Mouse (Mus musculus) kidney, postnatal 0 days (tissue): ENCODE data around the gene Atg7. TPM values are rescaled to one million over a fixed set of nuclear protein-coding genes. Genes with fewer than 3 reads are reported as not detected.

Experiments
- ATAC-seq: fragments of 200-750 bp; cut with Nextera tagmentation; replicated peaks from 2 replicates; pipeline ENCODE4 v1.8.0; 2017; ENCODE audit warnings: low read depth, moderate number of reproducible peaks, moderate TSS enrichment, moderate library complexity; ENCODE audit not compliant: low FRiP score
- DNase-seq: peaks from one replicate; pipeline ENCODE4 v3.0.0-alpha.2; 2016; ENCODE audit warnings: low spot score
- H3K27ac ChIP-seq: fragments of 300-500 bp; sonication (generic); 2 replicates; pipeline ENCODE4 v1.5.1; 2014; ENCODE audit warnings: mild to moderate bottlenecking
- H3K27me3 ChIP-seq: fragments of 300-500 bp; sonication (generic); 2 replicates; pipeline ENCODE4 v1.6.1; 2014; ENCODE audit warnings: low read length, mixed read lengths; ENCODE audit not compliant: insufficient read depth
- H3K36me3 ChIP-seq: fragments of 300-500 bp; sonication (generic); 2 replicates; pipeline ENCODE4 v1.6.1; 2014; ENCODE audit warnings: low read length, mixed read lengths; ENCODE audit not compliant: insufficient read depth
- H3K4me1 ChIP-seq: fragments of 300-500 bp; sonication (generic); replicated peaks from 2 replicates; pipeline ENCODE4 v1.6.1; 2014; ENCODE audit warnings: antibody characterized with exemption, low read length, mixed read lengths; ENCODE audit not compliant: insufficient read depth
- H3K4me2 ChIP-seq: fragments of 300-500 bp; sonication (generic); 2 replicates; pipeline ENCODE4 v1.6.1; 2014; ENCODE audit warnings: mild to moderate bottlenecking, low read length, moderate library complexity, mixed read lengths
- H3K4me3 ChIP-seq: fragments of 300-500 bp; sonication (generic); replicated peaks from 2 replicates; pipeline ENCODE4 v1.5.1; 2014; ENCODE audit warnings: low read depth, low read length
- H3K9ac ChIP-seq: fragments of 300-500 bp; sonication (generic); 2 replicates; pipeline ENCODE4 v1.6.1; 2014; ENCODE audit warnings: low read depth, low read length
- H3K9me3 ChIP-seq: fragments of 300-500 bp; sonication (generic); replicated peaks from 2 replicates; pipeline ENCODE4 v1.6.1; 2016; ENCODE audit warnings: low read length, inconsistent platforms, mixed read lengths
- CTCF ChIP-seq: IDR thresholded peaks from 2 replicates; pipeline ENCODE4 v1.5.1; 2016; ENCODE audit warnings: antibody characterized with exemption, low read depth, mild to moderate bottlenecking, moderate library complexity
- WGBS: fragments of 180-500 bp; shearing (Covaris S2); extraction: QIAGEN DNeasy Blood & Tissue Kit; methylation state at CpG from one replicate; pipeline ENCODE4 v1.1.7; 2014; 5-methylcytosine and 5-hydroxymethylcytosine counted together
- polyA plus RNA-seq: library from polyadenylated mRNA; unstranded; fragments of >200 nt; fragmentation: Nextera tagmentation; extraction: Ambion mirVana; gene quantifications from 2 replicates; pipeline ENCODE4 v1.2.1, GENCODE M21; 2015

Gene Atg7
- polyA plus RNA-seq, 1 experiment from 2014 or later, result 19.7 TPM

DNA sequence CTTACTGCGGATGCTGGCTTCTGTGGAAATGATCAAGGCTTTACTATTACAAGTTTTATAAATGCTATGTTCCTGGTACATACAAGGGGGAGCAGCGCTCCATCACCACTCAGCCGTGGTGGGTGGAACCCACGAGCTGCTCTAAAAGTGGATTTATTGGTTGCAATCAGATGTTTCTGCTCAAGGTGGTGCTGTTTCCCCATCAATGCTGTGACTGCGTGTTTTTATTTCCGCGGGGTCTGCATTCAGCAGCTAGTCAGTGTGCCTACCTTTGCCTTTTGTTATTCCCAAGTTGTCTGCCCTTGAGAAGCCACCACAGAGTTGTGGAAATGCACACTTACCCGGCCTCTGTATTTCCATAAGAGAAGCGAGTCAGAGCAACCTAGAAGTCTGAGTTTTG, 81.0 kb downstream of the Atg7 start:
- DNase-seq (peak; percentile 87), ATAC-seq (peak; percentile 24; the same call in 1 of the 2 replicates)
- no peaks in the 10 kb centered on the region for H3K36me3 ChIP-seq
- H3K9ac ChIP-seq, result no peak overlapping the region
- peak; percentile 86 for TF ChIP-seq CTCF
- no peak overlapping the region for H3K4me3 ChIP-seq
- peaks cover 22% of the 10 kb centered on the region for H3K4me1 ChIP-seq
- H3K27ac ChIP-seq, result no peak overlapping the region
- no peaks in the 10 kb centered on the region for H3K9me3 ChIP-seq
- 19% methylated on average over 9 of the region's 9 CpGs for WGBS
- peak overlapping the region; percentile 27; the same call in 1 of the 2 replicates for H3K4me2 ChIP-seq
- no peaks in the 10 kb centered on the region for H3K27me3 ChIP-seq

DNA sequence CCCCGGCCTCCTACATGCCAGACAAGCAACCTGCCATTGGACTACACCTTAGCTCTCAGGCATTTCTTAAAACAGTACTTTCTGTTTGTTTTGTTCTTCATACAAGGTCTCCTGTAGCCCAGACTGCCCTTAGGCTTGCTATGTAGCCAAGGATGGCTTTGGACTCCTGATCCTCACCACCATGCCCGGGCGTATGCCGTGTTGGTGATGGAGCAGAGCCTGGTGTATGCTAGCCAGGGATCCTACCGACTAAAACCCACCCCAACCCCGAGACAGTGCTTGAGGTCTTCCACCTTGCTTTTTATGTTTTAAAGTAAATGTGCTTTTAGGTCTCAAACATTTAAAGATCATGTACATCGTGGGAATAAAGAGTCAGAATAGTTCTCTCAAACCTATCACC, 81.5 kb downstream of the Atg7 start:
- Histone ChIP-seq H3K4me2 (peak overlapping the region; percentile 27; the same call in 1 of the 2 replicates), H3K27ac (no peak overlapping the region)

DNA sequence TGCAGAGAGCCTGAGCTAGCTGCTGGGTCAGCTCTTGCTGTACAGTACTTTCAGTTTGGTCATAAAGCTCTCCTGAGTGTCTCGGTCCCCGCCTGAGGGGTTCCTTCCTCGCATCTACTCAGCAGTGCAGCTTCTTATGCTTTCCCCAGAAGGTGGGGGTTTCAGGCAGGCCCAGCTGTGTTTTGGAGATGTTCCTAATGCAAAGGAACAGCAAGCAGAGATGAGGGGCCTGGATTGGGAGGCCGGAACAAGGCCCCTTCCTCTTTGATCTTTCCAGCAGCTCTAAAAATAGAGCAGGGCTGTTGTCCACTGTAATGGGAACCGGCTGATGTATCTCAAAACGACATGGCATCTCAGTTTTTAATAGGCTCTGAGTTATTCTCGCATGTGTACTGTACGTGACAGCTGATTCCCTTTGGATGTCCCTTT, 82.3 kb downstream of the Atg7 start:
- Histone ChIP-seq H3K9me3 (no peaks in the 10 kb centered on the region), H3K36me3 (no peaks in the 10 kb centered on the region), H3K4me2 (peak overlapping the region; percentile 27; the same call in 1 of the 2 replicates), H3K4me1 (peaks cover 18% of the 10 kb centered on the region), H3K9ac (no peak overlapping the region), H3K27me3 (no peaks in the 10 kb centered on the region), H3K27ac (peak overlapping the region; percentile 72), H3K4me3 (no peak overlapping the region)
- TF ChIP-seq CTCF, result no peak
- peak; percentile 90 for DNase-seq
- WGBS, result 14% methylated on average over 8 of the region's 8 CpGs
- peak; percentile 75 for ATAC-seq

More for the DNA sequence above, 81.5 kb downstream of the Atg7 start:
- H3K4me1 ChIP-seq, result peaks cover 20% of the 10 kb centered on the region
- no peaks in the 10 kb centered on the region for H3K9me3 ChIP-seq
- no peaks in the 10 kb centered on the region for H3K27me3 ChIP-seq
- no peaks in the 10 kb centered on the region for H3K36me3 ChIP-seq
- TF ChIP-seq CTCF, result no peak
- DNase-seq, result no peak
- no peak overlapping the region for H3K4me3 ChIP-seq
- H3K9ac ChIP-seq, result no peak overlapping the region
- ATAC-seq, result no peak
- 74% methylated on average over 7 of the region's 7 CpGs for WGBS

DNA sequence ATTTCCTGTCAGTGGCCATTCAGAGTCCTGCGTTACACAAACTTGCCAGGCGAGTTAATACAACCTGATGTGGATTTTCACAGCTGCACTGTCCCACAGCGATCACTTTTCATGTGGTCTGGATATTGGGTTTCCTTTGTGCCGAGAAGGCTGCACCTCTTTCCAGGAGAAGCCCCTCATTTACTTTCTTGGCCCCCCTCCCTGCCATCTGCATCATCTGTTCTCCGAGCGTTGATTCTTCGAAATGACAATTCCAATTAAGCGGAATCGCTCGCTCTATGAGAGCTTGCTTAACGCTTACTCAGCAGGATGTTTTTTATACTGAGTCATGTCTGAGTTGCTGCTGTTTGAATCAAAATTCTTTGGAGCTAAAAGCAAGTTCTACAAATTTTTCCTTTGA, 83.8 kb downstream of the Atg7 start:
- ATAC-seq, result no peak
- Histone ChIP-seq H3K27me3 (no peaks in the 10 kb centered on the region), H3K4me1 (peaks cover 18% of the 10 kb centered on the region), H3K27ac (no peak overlapping the region), H3K9me3 (no peaks in the 10 kb centered on the region), H3K36me3 (no peaks in the 10 kb centered on the region), H3K4me2 (no peak overlapping the region), H3K9ac (no peak overlapping the region), H3K4me3 (no peak overlapping the region)
- no peak for DNase-seq
- WGBS, result 53% methylated on average over 11 of the region's 11 CpGs
- no peak for TF ChIP-seq CTCF

DNA sequence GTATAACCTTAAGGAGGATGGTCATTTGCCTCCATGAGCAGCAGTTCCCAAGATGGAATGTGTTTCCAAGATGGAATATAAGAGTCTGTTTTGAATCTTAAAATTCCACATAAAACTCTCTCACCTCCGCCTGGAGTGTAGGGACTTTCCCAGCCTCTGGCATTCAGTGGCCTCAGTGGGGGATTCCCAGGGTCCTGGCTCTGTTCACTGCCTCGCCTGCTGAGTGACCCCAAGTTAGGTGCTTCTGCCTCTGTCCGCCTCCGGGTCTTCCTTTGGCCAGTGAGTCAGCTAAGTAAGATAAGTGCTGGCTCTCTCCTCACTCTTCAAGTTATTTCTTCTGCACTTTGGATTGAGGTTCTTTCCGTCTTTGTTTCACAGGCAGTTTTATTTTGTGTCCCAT, 90.3 kb downstream of the Atg7 start:
- H3K27me3 ChIP-seq, result no peaks in the 10 kb centered on the region
- no peak overlapping the region for H3K27ac ChIP-seq
- 76% methylated on average over 5 of the region's 5 CpGs for WGBS
- ATAC-seq (no peak), DNase-seq (no peak)
- H3K4me2 ChIP-seq, result no peak overlapping the region
- no peaks in the 10 kb centered on the region for H3K4me1 ChIP-seq
- H3K9ac ChIP-seq, result no peak overlapping the region
- no peak for TF ChIP-seq CTCF
- H3K4me3 ChIP-seq, result no peak overlapping the region
- no peaks in the 10 kb centered on the region for H3K9me3 ChIP-seq
- no peaks in the 10 kb centered on the region for H3K36me3 ChIP-seq

DNA sequence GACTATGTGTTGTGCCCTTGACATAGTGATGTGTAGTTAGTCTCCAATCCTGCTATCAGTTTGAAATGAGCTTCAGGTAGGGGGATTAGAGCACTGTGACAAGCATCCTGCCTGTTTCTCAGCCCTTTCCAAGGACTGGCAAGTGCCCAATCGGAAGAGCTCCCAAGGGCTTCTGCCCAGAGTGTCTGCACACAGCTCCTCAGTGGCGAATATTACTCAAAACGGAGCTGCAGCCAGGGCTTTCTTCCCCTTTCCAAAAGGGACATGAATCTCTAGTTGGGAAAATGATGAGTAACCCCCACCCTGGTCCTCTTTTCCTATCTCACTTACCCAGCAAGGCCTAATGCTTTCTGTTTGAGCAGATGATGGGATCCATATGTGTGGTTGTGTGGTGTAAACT, 90.8 kb downstream of the Atg7 start:
- no peak for TF ChIP-seq CTCF
- no peak for ATAC-seq

DNA sequence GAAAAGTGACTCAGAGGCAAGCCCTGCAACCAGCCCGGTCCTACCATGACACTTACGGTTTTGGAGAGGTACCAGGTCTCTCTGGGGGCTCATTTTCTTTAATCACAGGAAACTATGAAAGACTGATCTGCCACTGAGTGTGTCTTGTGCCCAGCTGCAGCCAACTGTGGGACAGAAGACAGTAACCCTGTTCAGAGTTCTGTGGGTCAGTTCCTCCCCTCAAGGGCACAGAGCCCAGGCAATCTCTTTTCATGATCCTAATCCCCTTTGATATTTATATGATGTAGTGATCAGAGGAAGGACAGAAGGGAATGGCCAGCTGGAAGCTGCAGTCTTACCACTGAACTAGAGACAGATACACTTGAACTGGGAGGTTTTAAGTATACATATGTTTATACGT, 92.2 kb downstream of the Atg7 start:
- no peak for TF ChIP-seq CTCF
- 74% methylated on average over 3 of the region's 3 CpGs for WGBS
- H3K36me3 ChIP-seq, result no peaks in the 10 kb centered on the region
- H3K9ac ChIP-seq, result no peak overlapping the region
- DNase-seq (no peak), ATAC-seq (no peak)
- H3K9me3 ChIP-seq, result no peaks in the 10 kb centered on the region
- H3K4me2 ChIP-seq, result no peak overlapping the region
- H3K27ac ChIP-seq, result no peak overlapping the region
- H3K4me1 ChIP-seq, result no peaks in the 10 kb centered on the region
- no peak overlapping the region for H3K4me3 ChIP-seq
- no peaks in the 10 kb centered on the region for H3K27me3 ChIP-seq

More for the DNA sequence above, 90.8 kb downstream of the Atg7 start:
- H3K4me1 ChIP-seq, result no peaks in the 10 kb centered on the region
- H3K36me3 ChIP-seq, result no peaks in the 10 kb centered on the region
- WGBS, result 85% methylated on average over 3 of the region's 3 CpGs
- H3K27me3 ChIP-seq, result no peaks in the 10 kb centered on the region
- H3K9ac ChIP-seq, result no peak overlapping the region
- H3K9me3 ChIP-seq, result no peaks in the 10 kb centered on the region
- no peak overlapping the region for H3K4me3 ChIP-seq
- H3K27ac ChIP-seq, result no peak overlapping the region
- DNase-seq, result no peak
- no peak overlapping the region for H3K4me2 ChIP-seq
